Mouse (Mus musculus): ENCODE measurements at regions not wholly inside any gene's neighbourhood (a gene's known extent, or its start where the extent isn't known, plus 50 kb on each side); places are given as distances from the start of the nearest gene placed in this dataset.

GRCm38 (mm10) chr15:70489548-70489947 lies 3344.8 kb upstream of the Gm6569 start:
- DNase-seq, result no peak

- DNase-seq, result no peak
Measured at GRCm38 (mm10) chr15:70507046-70507818, 3327.1 kb upstream of the Gm6569 start.

GRCm38 (mm10) chr15:70520551-70520950 lies 3313.8 kb upstream of the Gm6569 start:
- DNase-seq, result no peak

- peak; percentile 56 to 66 for DNase-seq
Measured at GRCm38 (mm10) chr15:70554773-70555582, 3279.4 kb upstream of the Gm6569 start.

GRCm38 (mm10) chr15:70555583-70555894 lies 3278.8 kb upstream of the Gm6569 start:
- no peak for DNase-seq

GRCm38 (mm10) chr15:70594295-70594694 lies 3240.1 kb upstream of the Gm6569 start:
- peak; percentile 17 to 57 for DNase-seq

GRCm38 (mm10) chr15:70600762-70601489 lies 3233.4 kb upstream of the Gm6569 start:
- no peak for DNase-seq

GRCm38 (mm10) chr15:70605251-70605650 lies 3229.1 kb upstream of the Gm6569 start:
- DNase-seq, result peak; percentile 55 to 77

GRCm38 (mm10) chr15:70606896-70607295 lies 3227.5 kb upstream of the Gm6569 start:
- DNase-seq, result no peak

- no peak for DNase-seq
Measured at GRCm38 (mm10) chr15:70618131-70618674, 3216.2 kb upstream of the Gm6569 start.

GRCm38 (mm10) chr15:70641051-70641552 lies 3193.3 kb upstream of the Gm6569 start:
- DNase-seq, result no peak

GRCm38 (mm10) chr15:70644447-70645202 lies 3189.7 kb upstream of the Gm6569 start:
- no peak for DNase-seq

GRCm38 (mm10) chr15:70675549-70675948 lies 3158.8 kb upstream of the Gm6569 start:
- DNase-seq, result no peak

GRCm38 (mm10) chr15:70704547-70704946 lies 3129.8 kb upstream of the Gm6569 start:
- DNase-seq, result no peak

GRCm38 (mm10) chr15:70713736-70714135 lies 3120.6 kb upstream of the Gm6569 start:
- DNase-seq, result peak; percentile 4 to 7

GRCm38 (mm10) chr15:70727361-70727885 lies 3106.9 kb upstream of the Gm6569 start:
- DNase-seq, result no peak

- no peak for DNase-seq
Measured at GRCm38 (mm10) chr15:70727956-70728355, 3106.4 kb upstream of the Gm6569 start.

GRCm38 (mm10) chr15:70744239-70744638 lies 3090.1 kb upstream of the Gm6569 start:
- DNase-seq, result peak; percentile 10 to 13

GRCm38 (mm10) chr15:70764045-70764444 lies 3070.3 kb upstream of the Gm6569 start:
- no peak for DNase-seq

GRCm38 (mm10) chr15:70764513-70764912 lies 3069.8 kb upstream of the Gm6569 start:
- DNase-seq, result no peak

GRCm38 (mm10) chr15:70765471-70765870 lies 3068.9 kb upstream of the Gm6569 start:
- no peak for DNase-seq

Measured in cerebellum, postnatal 14 days (tissue).